Mouse (Mus musculus): ENCODE results near the gene R3hdm2. TPM values are rescaled to one million over a fixed set of nuclear protein-coding genes. Genes with fewer than 3 reads are reported as not detected.

The R3hdm2 gene
- 100 to 1,000 TPM; 115 to 126 TPM for total RNA-seq (2021)
- long read RNA-seq, experiment 1, partial matches to known transcripts = 13 of 14 reads
- long read RNA-seq, experiment 1, other reads (novel, unspliced or antisense) = 1 of 14 reads
- long read RNA-seq, experiment 2, partial matches to known transcripts = 5 of 8 reads
- long read RNA-seq, experiment 2, other reads (novel, unspliced or antisense) = 3 of 8 reads

DNA sequence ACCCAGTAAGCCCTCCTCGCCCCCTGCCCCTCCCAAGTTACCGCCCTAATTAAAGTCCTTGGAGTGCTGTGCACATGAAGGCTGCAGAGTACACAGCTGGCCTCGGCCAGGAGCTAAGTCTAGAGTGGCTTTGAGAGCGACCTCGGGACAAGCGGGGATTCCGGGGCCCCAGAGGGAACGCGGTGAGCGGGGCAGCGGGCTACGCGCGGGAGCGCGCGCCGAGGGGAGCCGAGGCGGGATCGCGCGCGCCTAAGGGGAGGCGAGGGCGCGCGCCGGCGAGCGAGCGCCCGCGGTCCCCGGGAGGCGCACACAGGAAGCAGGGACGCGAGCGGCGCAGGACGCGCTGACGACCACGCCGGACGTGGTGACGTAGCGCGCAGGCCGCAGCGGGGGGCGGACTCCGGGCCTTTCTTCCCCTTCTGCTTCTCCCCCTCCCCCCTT, at the start of gene R3hdm2:
Gene R3hdm2, plus strand, starts transcription at position 77 of the 441 bp plus-strand sequence.
- DNase-seq = peak; percentile 94 to 96

DNA sequence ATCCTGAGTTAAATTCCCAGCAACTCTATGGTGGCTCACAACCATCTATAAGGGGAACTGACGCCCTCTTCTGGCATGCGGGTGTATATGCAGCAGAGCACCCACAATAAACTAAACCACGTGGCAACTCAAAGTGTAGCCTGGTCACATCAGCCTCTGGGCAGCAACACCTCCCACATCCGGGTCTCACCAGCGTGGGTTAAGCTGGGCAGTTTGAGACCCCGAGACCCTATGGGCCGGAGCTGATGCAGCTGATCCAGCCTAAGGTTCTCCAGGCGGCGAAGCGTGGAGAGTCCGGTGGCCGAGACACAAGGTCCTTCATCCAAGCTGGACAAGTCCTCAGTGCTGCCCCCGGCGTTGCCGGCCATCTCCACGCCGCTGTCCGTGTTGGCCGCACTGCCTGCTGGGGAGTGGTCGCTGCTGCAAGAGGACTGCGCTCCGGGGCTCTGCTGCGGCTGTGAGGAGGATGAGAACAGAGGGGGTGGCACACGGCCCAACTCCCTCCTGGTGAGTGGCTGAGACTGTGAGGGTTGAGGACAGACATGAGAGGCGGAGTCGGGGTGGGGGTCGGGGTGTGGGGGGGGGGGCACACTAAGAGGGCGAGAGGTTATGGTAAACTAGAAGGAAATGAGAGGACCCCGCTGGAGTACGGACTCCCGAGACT, 47.8 kb upstream of the R3hdm2 start:
- no peak for DNase-seq

DNA sequence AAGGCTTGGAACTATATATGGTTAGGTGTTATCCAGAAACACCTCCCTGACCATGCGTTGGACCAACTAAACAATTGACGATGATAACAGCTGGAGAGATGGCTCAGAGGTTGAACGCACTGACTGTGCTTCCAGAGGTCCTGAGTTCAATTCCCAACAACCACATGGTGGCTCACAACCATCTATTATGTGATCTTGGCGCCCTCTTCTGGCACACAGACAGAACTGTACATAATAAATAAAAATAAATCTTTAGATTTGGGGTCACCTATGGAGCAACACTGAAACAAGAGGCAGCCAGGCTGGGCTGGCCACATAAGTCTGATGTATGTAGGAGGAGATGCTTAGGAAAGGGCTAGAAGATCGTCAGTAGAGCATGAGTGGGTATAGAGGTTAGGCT, 47.0 kb upstream of the R3hdm2 start:
- no peak for DNase-seq

DNA sequence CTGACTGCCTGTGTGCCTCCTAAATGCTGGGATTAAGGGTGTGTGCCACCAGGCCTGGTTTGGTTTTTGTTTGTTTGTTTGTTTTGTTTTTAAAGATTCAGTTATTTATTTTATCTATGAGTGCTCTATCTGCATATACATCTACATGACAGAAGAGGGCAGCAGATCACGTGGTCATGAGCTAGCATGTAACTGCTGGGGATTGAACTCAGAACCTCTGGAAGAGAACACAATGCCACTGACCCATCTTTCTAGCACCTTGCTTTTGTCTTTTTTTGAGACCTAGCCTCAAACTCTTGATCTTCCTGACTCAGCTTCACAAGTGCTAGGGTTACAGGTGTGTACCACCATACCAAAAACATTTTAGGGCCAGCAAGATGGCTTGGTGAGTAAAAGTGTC, 44.9 kb upstream of the R3hdm2 start:
- no peak for DNase-seq

DNA sequence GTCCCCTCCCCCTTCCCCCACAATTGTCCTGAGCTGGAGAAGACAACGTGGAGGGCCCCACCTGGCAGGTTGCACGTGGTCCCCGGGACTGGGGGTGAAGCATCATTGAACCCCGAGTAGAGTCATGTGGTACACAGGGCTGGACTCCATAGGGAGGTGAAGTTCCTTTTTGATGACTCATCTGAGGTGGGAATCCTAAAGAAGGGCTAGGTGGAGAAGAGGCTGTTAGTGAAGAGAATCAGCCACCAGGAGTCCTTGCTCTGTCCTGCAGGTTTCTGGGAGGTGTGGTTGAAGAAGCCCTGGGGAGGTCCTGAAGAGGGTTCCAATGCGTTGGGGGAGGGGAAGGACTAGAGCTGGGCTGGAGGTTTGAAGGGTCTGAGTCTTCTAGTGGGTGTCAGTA, 43.2 kb upstream of the R3hdm2 start:
- DNase-seq = no peak

DNA sequence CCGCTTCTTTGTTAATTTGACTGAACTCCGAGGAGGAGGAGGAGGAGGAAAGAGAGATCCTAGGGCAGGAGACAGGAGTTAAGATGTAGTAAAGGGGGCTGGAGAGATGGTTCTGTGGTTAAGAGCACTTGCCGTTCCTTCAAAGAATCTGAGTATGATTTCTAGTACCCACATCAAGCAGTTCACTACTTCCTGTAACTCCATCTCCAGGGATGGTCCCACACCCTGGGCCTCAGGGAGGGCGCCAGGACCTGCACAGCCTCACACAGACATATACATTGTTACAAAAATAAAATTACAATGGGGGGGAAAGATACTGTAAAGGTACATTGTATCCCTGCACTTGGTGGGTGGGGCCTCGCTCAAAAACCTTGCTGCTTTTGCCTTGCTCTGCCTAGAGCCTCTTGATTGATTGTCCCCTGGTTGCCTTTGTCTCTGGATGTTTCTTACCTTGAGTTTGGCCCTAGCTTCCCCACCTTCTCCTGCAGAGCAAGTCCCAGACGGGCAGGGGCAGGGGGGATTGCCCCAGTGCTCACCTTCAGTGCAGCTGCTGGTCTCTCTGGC, 42.5 kb upstream of the R3hdm2 start:
- no peak for DNase-seq

DNA sequence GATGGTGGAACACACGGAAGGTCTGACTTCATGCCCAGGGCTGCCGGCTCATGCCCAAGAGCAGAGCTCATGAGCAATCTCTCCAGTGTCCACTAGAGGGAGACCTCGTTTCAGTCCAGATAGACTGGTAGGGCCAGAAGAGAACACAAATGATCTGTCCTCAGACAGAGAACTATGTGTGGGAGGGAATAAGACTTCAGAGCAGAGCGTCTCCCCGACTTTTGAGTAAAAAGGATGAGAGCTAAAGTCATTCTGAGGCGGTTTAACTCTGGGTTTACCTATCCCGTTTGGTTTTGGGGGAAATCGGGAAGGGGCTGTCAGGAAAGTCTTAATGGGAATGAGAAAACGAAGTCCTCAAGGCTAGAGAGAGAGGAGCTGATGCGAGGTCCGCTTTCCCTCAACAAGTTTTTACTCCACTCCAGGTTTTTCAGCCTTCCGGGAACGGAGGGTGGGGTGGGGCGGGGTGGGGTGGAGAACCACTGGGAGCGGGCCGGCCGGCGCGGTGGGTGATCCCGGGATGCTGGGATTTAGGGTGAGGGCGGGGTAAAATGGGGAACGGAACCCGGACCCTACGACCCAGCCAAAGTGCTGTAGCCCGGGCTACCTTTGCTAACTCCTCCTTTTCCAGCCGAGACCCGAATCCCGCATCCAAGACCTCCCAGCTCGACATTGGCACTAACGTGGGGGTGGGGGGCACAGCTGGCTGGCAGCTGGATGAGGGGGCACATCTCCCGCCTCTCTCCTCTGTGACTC, 41.0 kb upstream of the R3hdm2 start:
- DNase-seq = peak; percentile 82 to 87

DNA sequence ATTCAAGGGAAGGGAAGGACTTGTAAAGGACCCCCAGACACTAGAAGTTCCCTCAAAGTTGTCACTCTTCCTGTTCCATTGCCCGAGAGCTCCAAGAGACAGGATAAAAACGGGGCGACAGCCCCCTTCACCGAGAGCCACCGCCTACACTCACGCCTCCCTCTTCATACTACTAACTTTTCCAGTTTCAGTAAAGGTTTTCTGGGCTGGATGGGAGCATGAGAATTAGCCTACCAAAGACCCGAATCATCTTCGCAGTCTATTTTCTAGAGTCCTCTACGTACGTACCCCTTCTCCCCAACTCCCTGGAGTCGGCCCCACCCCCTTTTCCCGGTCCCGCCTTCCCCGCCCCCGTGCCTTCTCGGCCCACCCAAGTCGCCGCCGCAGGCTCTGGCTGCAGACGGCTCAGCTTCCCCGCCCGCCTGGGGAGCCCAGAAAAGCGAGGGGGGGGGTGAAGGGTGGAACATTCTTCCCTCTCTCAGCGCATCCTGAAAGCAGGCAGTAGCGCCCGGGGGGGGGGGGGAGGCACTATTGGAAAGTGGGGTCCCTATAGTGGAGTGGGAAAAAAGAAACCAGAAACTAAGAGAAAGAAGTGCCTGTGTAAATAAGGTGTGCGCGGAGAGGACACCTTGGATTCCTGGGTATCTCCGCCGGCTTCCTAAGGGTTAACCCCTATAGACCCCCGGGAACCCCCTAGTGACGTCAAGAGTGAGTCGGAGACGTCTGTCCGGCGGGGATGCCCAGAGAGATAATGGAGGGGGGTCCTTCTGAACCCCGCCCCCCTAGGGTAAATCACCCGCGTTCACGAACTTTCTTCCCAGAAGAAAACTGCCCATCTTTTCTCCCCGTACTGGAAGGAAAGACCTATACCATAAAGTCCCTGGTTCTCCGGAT, 40.2 kb upstream of the R3hdm2 start:
- DNase-seq = peak; percentile 48 to 67

DNA sequence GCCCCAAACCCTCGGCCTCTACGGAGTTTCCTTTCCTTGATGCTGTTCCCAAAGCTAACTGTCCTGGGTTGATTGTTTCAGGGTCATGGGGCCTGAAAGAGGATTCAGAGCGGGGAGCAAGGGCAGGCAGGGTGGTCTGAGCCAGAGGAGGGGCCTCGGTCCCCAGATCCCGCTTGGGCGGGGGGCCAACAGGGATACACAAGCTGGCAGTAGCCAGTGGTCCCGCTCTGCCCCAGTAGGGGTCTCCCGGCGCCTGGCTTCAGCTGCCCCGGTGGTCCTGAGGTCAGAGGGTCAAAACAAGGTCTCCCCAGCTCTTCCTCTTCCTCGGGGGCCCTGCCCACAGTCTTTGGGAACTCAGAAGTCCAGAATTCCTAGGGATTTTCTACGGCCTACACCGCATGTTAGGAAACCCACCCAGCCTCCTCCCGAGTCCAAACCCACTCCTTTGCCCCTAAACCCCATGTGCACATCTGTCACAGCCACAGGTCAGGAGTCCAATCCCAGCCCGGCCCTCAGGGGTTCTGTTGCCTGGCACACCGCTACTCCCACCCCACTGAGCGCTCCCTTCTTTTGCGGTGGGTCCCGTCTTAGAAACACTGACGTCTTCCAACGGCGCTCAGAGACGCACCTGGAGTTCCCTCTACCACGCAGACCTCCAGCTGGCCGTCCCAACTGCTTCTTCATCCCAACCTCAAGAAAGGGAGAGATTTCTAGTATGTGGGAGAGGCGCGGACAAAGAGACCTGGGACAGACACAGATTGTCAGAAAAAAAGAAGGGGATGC, 39.4 kb upstream of the R3hdm2 start:
- no peak for DNase-seq

DNA sequence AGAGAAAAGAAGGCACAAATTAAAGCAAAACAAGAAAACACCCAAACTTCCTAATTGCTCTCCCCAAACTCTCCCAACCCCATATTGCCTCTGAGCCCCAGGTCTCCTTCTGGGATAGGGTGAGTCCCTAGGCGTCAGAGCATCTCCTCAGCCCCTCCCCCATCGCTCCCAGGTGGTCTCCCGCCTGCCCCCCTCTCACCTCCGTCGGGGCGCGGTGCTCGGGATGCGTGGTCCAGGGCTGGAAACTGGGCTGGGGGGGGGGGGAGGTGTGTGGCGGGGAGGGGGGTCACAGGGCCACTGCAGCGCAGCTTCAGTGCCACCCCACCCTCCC, 38.8 kb upstream of the R3hdm2 start:
- no peak for DNase-seq

DNA sequence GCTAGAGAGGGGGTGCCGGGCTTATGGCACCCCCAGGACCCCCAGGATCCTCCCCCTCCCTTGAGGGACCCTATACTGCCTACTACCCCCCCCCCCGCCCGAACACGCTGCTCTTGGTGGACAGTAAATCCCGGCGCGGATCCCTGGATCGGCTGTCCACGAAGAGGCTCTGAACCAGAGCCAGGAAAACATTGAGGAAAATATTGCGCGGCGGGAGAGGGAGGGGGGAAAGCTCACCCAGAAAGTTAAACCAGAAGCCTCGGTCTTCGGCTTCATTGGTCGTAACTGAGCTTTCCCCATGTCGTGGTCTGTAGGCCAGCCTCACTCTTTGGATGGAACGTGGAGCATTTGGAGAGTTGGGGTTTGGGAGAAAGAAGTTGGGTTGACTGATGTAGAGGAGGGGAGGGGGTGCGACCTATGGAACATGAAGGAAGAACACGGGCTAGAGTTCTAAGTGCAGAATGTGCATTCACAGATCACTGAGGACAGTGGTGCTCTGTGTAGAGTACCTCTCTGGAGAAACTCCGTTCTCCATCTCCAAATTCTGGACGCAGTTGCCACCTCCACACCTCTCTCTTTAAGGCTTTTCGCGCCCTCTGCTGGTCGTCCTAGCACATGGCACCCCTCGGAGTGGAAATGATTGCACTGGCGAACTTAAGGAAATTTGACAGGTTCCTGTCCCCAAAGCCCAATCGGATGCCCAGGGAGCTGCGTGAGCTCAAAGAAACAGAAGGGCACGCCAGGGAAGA, 38.1 kb upstream of the R3hdm2 start, which contains the start of gene Gli1:
Gene Gli1, minus strand, starts transcription at position 84 of the 749 bp plus-strand sequence.
- peak; percentile 88 to 90 for DNase-seq

DNA sequence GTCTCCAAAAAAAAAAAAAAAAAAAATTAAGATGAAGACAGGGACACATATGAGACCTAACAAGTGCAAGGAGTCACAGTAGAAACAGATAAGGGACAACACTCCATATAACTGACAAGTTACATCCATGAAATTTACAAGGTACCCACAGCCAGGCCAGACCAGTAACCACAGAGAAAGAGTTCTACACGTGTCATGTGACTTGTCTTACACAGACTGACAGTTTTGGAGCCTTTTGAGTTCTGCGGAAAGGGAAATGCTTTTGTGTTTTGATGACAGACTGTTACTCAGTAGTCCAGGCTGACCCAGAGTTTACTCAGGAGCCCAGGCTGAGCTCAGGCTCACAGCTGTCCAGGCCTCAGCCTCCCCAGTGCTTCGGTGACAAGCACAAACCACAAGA, 37.1 kb upstream of the R3hdm2 start:
- DNase-seq = no peak

DNA sequence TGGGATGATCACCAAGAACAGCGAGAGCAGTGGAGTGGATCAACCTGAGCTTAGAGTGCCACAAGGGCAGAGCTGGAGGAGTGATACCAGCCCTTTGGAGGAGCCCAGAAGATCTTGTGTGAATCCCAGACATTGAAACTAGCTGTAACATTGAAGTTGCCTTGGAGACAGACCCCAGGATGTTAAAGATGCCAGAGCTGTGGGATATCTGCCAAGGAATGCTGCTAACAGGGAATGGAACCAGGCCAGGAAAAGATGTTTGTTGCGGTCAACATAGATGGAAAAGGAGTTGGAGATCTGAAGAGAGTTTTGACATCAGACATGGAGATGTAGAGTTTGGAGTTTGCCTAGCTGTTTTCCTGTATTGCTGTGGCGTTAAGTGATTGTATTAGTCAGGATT, 34.0 kb upstream of the R3hdm2 start:
- DNase-seq = no peak

DNA sequence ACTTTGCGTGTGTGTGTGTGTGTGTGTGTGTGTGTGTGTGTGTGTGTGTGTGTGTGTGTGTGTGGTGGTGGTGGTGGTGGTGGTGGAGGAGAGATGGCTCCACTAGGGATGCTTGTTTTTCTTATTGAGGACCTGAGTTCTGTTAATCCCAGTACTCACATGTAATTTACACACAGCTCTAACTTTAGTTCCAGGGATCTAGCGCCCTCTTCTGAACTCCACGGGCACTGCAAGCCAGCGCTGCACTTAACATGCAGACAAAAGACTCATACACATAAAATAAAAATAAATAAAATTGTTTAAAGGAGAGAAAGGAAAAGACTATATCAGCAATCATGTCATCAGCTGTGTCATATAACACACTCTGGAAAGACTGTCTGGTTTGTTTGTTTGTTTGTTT, 31.2 kb upstream of the R3hdm2 start:
- no peak for DNase-seq

DNA sequence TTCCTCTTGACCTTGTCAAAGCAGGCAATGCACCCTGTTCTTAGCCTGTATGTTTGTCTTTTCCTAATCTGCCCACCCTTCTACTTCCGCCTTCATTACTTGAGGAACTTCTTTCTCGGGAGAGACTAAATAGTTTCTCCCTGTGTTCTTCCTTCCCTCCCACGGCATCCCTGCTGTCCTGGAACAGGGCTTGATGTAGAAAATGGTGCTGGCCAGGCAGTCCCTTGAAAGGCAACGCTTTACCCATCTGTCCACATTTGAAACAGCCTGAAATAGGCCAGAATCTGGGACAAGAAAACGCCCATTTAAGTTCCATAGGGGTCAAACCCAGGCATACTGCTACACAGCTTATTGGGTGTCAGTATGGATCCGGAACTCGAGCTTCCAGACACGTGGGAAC, 30.3 kb upstream of the R3hdm2 start:
- no peak for DNase-seq

DNA sequence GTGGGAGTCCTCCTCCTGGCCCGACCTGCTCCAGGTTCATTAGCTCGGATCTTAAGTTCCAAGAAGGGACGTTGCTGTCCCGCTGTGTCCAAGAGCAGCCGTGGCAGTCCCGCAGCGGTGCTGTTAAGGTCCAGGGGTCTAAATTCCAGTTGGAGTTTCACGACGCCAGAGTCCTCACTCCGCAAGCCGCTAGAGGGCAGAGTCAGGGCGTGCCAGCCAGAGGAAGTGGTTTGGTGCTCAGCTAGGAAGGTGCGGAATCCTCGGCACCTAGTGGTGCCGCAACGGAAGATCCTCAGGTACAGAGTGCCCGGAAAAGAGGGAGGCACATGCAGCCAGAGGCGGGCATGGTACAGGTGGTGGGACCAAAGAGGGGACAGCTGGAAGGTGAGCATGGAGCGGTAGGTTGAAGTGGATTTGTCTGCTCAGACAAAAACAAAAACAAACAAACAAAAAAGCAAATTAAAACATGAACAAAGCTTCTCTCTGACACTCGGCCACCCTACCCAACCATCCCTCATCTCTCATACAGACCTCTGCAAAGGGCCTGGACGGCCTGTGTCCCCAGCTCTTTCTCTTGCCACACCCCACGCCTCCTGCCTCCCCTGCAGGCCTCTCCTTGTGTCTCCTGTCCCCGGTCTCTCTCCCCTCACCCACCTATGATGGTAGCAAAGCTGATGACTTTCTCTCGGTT, 29.4 kb upstream of the R3hdm2 start:
- DNase-seq = peak; percentile 73 to 74

DNA sequence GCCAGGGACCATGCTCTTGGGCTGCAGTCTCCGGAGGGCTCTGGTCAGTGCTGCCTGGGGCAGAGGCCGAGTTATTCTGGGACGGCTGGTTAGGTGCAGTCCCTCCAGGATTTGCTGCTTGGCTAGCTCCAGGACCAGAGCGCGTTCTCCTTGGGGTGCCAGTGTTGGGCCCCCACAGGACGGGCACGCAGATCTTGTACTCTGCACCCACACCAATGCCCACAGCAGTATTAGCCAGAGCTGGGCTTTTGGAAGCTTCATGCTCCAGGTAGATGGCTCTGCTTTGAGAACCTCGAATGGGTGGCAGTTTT, 28.9 kb upstream of the R3hdm2 start:
- no peak for DNase-seq

DNA sequence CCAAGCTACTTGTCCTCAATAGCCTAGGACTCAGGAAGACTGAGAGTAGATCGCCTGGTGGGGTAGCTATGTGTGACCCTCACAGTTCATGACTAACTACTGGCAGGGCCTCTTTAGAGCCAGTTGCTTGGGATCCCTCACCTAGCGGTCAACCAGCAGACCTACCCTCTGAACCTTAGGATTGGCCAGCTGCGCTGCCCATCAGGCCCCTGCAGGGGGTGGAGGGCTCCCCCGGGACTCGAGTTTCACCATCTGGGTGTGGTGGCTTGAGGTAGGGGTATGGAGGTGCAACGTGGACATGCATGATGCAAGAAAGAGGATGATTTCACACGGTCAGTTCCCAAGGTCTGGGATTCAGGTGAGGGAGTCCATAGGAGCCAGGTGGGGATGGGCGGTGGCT, 28.4 kb upstream of the R3hdm2 start:
- no peak for DNase-seq

DNA sequence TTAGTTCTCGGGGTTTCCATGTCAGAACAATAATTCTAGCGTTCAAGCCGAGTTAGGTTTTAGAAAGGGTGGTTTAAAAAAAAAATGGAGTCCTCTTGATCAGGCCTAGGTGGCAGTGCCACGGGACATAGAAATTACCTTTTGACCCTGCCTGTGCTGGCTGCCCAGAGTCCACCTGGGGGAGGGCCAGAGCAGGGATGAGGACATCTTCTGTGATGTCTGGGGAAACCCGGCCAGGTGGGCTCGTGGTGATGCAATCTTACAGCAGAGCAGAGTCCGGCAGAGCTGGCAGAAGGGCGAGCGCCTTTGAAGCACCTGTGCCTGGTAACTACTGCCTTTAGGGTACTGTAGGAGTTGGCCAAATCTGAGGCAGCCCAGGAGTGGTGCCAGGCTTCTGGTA, 27.9 kb upstream of the R3hdm2 start:
- DNase-seq = peak in 1 of 2 experiments; percentile 28

DNA sequence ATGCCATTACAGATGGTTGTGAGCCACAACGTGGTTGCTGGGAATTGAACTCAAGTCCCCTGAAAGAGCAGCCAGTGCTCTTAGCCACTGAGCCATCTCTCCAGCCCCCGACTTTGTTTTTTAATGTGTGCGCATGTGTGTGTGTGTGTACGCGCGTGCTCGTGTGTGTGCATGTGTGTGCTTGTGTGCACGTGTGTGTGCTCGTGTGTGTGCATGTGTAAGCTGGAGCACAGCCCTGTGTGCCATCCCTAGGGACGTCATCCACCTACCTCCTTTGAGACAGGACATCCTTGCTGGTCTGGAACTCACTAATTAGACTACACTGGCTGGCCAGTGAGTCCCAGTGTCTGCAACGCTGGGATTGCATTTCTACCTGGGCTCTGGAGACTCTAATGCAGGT, 27.4 kb upstream of the R3hdm2 start:
- no peak for DNase-seq

All from adrenal gland, postnatal 36 days (tissue).